Mouse (Mus musculus) embryonic fibroblast, embryonic 13.5 days (primary cell): ENCODE data around the gene Ermap.

ENCODE experiments used
- CTCF ChIP-seq: IDR thresholded peaks from 2 replicates; pipeline ENCODE4 v1.5.1; 2011; ENCODE audit warnings: mild to moderate bottlenecking, control low read depth, low read length, moderate library complexity, borderline replicate concordance; ENCODE audit not compliant: insufficient read depth
- POLR2A ChIP-seq: IDR thresholded peaks from 2 replicates; pipeline ENCODE4 v1.6.1; 2011; ENCODE audit warnings: low read depth, mild to moderate bottlenecking, control low read depth, low read length, moderate library complexity

DNA sequence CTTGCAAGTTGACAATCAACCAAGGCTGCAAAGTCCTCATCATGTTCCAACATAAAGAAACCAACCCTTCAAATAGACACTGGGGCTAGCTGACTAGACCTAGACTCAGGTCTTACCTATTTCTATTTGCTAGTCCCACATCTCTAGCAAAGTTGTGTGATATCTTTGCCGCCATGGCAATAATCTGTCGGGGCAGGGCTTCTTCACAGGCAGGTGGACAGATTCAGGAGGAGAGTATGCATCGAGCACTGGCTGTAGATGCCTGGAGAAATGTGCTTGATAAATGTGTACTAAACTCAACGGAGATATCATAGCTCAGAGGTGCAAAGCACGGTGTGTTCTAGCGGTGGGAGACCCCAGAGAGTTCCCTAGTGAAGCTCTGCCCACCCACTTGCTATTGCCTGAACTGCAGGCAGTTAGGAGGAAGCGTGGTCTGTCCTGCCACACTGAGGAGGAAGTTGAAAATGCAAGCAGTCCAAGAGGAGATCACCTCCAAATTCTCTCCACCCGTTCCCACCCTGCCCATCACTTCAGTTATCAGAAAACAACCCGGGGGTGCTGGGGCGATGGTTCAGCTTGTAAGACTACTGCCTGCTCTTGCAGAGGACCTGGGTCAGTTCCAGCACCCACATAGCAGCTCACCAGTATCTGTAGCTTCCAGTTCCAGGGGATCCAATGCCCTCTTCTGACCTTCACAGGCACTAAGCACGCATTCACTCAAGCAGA is 1.6 kb downstream of the Ermap start:
- TF ChIP-seq POLR2A (no peak), CTCF (no peak)
